Comparison of ENCODE assay signal across 8 mouse cellular contexts in genomic region chr17:25188150-25189031, GRCm38 (mm10). TPM values are rescaled to one million over a fixed set of nuclear protein-coding genes. Genes with fewer than 3 reads are reported as not detected.
DNase-seq lines count a peak whose midpoint lies in the region; ATAC-seq lines count a peak whose summit lies in the region.

TSS of gene Unkl (plus strand) at chr17:25188397.

- H3K4me3 ChIP-seq in hindbrain, embryonic 12.5 days, result peak within 1 kb of the TSS; percentile 99

- WGBS in hindbrain, embryonic 12.5 days, result under 1% methylated on average over 104 of the region's 104 CpGs

- H3K4me2 ChIP-seq in hindbrain, embryonic 12.5 days (replicated peaks), result peak within 1 kb of the TSS; percentile 71

- H3K36me3 ChIP-seq in hindbrain, embryonic 12.5 days, result peaks cover 14% of the 10 kb centered on the region

- H3K9ac ChIP-seq in hindbrain, embryonic 12.5 days, result peak within 1 kb of the TSS; percentile 95

- ATAC-seq in hindbrain, embryonic 12.5 days (ENCODE audit: low FRiP score), result peak; percentile 24

- no peaks in the 10 kb centered on the region for H3K9me3 ChIP-seq in hindbrain, embryonic 12.5 days (replicated peaks)

- peaks cover 34% of the 10 kb centered on the region for H3K4me1 ChIP-seq in hindbrain, embryonic 12.5 days

- peak; percentile 81 for DNase-seq in MN1 (ENCODE audit: low spot score)
- DNase-seq in cerebellum, adult 9-10 months, result peak; percentile 53
- DNase-seq in frontal cortex, postnatal 25 days (ENCODE audit: low spot score in 2 of 2), result peak; percentile 37 to 56
- DNase-seq in layer of hippocampus, postnatal 36 days, result peak; percentile 64 to 66
- peak; percentile 85 to 89 for DNase-seq in lung, postnatal 4 days
- peak; percentile 51 for DNase-seq in retina, postnatal 7 days (ENCODE audit: low read depth, low spot score)
- peak; percentile 69 for DNase-seq in urinary bladder, adult 2 months (ENCODE audit: low spot score)

- no peaks in the 10 kb centered on the region for H3K27me3 ChIP-seq in hindbrain, embryonic 12.5 days

- H3K27ac ChIP-seq in hindbrain, embryonic 12.5 days, result peak within 1 kb of the TSS; percentile 83

RNA-seq across cellular contexts. Expression of gene Unkl, which starts in this region (rescaled TPM):
- 13.0 and 13.3 TPM in 2 replicates for polyA plus RNA-seq in hindbrain, embryonic 12.5 days (2016; fragmentation: Nextera tagmentation; extraction: Ambion mirVana)
- total RNA-seq in layer of hippocampus, postnatal 36 days (2021), result 10 to 100 TPM; 39.4 to 44.6 TPM
- 15.6 and 16.4 TPM in 2 replicates for polyA plus RNA-seq in urinary bladder, adult 2 months (2012; rRNA removed)

Comparison
In these comparisons a context has a peak if more than half of its experiments do, and no peak if none do; other contexts are left out.
1. Peak in every context shown above with its lines: DNase-seq, ATAC-seq, H3K4me3 ChIP-seq and H3K27ac ChIP-seq.